Mouse (Mus musculus): ENCODE data around the gene Tent4a.

DNA sequence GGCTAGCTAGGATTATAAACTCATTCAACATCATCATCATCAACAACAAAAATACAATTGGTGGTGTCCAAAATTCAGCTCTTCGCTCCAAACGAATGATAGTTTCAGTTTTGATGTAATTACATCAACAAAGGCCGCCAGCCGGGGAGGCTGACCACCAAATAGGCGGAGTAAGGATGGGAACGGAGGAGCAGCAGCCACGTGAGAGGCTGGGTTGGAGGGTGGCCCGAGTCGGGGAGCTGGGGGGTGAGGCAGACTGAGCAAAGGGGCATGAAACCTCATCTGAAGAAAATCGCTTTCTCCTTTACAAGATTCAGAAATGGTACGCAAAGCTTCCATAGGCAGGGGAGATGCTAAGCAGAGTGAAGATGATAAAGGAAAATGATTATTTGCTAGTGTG is 42.3 kb upstream of the Tent4a start:
- no peak for TF ChIP-seq CTCF (conservative IDR thresholded peaks at IDR 0.05; ENCODE audit: insufficient read depth, insufficient read length, low read depth, low read length)
- TF ChIP-seq POLR2A (IDR thresholded peaks at IDR 0.05; ENCODE audit: low read depth, low read length) = no peak

Measured in kidney, adult 2 months (tissue).